Mouse (Mus musculus) ES-E14 (cell line): ENCODE data around the gene Igfbp6.

Source experiments
- CHD2 ChIP-seq: IDR thresholded peaks from 2 replicates; pipeline ENCODE4 v1.6.1; 2014; ENCODE audit warnings: mild to moderate bottlenecking, low read depth, low read length, inconsistent platforms
- ZC3H11A ChIP-seq: IDR thresholded peaks from 2 replicates; pipeline ENCODE4 v1.6.1; 2012; ENCODE audit warnings: low read depth, mild to moderate bottlenecking, inconsistent platforms, low read length, borderline replicate concordance
- ZNF384 ChIP-seq: IDR thresholded peaks from 2 replicates; pipeline ENCODE4 v1.6.1; 2012; ENCODE audit warnings: low read depth, low read length, inconsistent platforms

- TF ChIP-seq ZNF384 (no peak), ZC3H11A (no peak), CHD2 (no peak)
These were observed 42.1 kb downstream of the Igfbp6 start for GRCm38 (mm10) chr15:102186239-102186638.
